Mouse (Mus musculus): ENCODE results near the gene B4galnt4.
A peak's percentile ranks its signal among the peaks of the same experiment; 100 is the strongest.

B4galnt4 gene

DNA sequence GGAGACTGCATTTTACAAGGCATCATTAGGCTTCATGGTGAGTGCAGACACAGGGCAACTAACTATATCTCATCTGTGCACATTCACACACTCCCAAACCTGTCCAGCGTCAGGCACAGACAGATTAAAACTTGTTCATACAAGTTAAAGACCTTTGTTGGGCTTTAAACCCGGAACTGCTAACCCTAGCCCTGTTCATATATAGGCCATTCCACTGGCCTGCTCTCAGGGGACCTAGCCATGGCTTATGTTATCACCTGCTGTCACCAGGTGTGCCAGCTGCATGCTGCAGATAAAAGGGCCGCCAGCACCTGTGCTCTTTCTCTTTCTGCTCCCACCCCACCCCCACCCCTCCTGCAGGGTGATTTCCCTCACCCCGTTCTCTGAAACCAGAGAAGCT, 18.4 kb upstream of the B4galnt4 start:
- DNase-seq, result no peak

DNA sequence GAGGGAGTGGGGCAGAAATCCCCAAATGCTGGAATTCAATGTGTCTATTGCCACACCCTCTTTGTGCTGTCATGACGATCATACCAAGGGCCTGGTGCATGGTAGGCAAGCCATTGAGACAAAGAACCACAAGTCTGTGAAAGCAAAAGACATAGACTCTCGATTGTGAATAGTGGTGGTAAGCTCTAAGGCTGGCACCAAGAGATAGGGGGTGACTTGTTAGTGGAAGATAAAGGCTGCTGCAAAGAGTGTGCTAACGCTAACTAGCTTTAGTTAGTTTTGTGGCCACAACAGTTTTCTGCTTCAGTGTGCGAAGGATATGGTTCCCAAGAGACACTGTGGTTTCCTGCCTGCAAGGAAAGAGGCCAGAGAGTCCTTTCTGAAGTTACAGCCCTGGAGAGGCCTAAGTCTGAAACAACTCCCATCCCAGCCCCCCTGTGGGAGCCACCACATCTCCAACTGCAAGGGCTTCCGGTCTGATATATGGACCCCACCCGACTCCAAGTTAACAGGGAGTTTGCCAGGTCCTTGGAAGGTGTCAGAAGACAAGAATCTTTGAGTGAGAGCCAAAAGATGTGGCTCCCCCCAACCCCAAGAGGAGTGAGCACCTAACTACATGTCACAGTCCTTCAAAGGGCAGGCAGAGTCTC, 13.8 kb upstream of the B4galnt4 start:
- peak; percentile 30 for DNase-seq

DNA sequence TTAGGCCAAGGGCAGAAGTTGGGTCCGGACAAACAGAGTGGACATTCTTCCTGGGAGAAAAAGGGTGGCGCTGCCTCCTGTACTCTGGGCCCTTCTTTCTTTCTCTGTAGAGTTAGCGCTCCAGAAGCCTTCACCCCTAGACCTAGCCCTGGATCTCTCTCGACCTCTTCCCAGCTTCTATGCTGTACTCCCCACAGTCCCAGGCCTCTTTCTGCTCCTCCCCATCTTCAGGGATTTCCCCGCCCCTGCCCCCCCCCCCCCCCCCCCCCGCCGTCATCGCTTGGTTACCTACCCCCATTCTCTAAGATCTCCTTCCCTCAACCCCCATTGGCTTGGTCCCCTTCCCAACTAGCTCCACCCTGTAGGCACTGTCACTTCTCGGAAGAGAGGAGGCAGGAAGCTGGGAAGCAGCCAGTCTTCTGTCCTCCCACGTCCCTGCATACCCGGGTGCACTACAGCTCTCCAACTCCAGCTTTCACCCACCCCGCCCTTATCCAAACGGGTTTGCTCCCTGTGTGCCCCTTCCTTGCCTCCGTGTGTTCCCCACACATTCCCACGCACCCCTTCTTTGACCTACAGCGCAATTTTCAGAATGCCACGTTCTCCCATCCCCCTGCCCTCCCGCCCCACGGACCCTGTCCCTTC, 13.2 kb upstream of the B4galnt4 start:
- peak; percentile 85 for DNase-seq

DNA sequence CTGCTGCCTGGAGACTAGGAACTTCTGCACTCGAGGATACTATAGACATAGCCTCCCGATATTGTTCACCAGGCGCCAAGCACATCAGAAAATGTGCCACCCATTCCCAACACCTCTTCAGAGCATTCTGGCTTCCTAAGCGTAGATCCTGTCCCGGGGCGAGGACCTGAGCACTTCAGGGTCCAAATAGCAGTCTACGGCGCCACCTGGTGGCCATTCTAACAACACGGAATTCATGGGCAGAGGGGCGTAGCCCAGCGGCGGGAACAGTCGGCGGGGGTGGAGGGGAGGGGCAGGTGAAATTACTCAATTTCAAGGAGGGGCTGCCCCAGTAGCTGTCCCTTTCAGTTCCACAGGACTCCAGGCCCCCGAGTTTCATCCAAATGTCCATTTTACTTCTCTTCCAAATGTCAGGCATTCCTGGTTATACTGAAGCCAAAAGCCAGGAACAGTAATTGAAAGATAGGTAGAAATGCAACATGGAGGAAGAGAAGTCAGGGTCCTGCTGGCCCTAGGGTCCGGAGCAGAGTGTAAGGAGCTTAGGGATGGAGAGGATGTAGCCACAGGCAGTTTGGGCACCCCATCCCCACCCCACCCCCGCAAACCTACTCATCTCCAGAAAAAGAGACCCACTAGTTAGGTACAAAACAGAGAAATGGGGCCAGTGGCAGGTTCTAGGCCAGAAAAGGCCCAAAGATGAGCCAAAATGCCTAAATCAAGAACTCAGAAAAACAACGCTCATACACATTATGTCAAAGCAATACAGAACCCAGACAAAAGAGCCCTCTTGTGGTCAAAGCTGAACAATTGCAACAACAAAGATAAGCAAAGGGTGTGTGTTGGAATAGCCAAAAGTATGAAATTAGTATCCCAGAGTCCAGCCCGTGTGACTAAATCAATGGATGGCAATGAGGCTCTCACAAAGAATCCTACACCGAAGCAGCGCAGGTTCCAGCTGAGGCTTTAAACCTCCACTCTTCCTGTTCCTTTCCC, 12.4 kb upstream of the B4galnt4 start:
- DNase-seq, result peak; percentile 97

DNA sequence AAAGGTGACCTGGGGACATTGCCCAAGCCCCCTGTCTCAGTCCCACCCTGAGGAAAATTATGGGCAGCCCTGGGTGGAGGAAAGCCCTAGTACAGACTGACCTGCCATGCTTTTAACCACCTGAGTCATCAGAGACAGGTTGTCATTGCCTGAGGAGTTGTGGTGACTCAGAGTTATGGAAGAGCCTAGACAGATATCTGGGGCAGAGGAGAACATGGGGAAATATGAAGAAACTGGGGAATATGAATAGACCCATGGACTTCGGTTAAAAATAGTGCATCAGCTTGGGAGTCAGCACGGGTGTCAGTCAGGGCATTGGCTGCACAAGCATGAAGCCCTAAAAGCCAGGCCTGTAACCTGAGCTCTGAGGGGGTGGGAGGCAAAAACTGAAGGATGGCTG, 11.6 kb upstream of the B4galnt4 start:
- no peak for DNase-seq

DNA sequence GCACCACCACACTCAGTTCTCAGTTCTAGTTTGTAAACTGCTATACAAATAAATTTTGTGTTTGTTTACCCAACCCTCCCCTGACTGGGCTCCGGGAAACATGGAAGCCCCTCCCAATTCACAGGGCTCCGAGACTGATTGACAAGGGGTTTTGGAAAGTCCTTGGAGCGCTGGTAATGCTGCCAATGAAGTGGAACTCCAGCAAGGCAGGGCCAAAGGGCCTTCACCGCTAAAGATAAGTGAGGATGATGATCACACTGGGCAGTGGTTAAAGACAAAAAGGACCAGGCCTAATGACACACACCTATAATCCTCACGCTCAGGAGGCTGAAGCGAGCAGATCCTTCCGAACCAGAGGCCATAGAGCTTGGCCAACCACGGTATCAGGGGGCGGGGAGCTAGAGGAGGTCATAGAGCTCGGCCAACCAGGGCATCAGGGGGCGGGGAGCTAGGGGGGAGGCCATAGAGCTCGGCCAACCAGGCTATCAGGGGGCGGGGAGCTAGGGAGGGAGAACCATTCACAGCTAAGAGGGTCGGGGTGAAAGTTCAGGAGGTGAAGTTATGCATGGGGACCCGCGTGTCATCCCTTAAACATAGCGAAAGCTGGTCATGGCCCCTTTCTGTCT, 9.7 kb upstream of the B4galnt4 start:
- DNase-seq, result no peak

DNA sequence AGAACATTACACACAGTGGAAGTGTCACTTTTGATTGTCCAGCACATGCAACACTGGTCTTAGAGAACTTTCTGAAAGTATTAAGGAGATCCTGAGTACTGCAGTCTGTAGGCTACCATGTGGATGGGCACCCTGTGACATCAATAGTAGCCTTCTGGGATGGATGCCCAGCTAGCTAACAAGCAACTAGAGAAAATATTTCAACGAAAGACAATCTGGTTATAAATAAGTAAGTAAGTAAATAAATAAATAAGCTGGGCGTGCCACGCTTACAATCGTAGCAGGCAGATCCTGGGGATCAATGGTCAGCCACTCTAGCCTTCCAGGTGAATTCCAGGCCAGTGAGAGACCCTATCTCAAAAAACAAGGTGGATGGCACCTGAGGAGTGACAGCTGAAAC, 8.9 kb upstream of the B4galnt4 start:
- DNase-seq, result no peak

DNA sequence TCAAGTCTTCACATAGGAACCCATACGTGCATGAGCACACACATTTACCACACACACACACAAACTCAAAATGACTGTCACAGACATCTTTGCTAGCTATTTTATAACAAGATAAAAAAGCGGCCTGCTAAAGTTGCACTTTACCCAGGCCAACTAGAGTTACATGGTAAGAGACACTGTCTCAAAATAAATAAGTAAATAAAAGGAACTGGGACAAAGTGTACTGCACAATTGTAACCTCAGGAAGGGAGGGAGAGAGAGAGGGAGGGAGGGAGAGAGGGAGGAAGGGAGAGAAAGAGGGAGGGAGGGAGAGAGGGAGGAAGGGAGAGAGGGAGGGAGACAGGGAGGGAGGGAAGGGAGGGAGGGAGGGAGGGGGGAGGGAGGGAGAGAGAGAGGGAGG, 8.5 kb upstream of the B4galnt4 start:
- DNase-seq, result no peak

DNA sequence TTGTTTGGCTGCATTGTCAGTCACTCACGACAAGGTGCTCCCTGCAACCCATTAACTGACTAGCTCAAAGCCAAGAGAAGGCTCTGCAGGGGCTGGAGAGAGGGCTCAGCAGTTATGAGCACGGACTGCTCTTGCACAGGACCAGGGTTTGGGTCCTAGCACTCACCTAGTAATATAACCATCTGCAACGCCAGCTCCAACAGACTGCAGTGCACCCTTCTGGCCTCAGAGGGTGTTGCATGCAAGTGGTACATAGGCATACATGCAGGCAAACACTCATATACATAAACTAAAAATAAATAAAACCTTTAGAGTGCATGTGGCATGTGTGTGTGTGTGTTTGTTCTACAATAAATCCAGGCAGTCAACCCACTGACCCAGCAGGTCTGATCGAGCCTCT, 5.1 kb upstream of the B4galnt4 start:
- no peak for DNase-seq

DNA sequence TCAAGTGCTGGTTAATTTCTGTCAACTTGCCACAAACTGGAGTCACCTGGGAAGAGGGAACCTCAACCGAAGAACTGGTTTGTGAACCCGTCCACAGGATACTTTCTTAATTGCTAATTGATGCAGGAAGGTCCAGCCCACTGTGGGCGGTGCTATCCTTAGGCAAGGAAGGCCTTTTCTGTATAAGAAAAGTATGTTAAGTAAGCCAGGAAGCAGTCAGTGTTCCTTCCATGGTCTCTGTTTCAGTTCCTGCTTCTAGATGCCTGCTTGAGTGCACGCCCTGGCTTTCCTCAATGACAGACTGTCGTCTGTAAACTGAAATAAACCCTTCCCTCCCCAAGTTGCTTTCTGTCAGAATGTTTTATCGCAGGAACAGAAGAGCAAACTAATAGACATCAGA, 3.9 kb upstream of the B4galnt4 start:
- DNase-seq, result no peak

DNA sequence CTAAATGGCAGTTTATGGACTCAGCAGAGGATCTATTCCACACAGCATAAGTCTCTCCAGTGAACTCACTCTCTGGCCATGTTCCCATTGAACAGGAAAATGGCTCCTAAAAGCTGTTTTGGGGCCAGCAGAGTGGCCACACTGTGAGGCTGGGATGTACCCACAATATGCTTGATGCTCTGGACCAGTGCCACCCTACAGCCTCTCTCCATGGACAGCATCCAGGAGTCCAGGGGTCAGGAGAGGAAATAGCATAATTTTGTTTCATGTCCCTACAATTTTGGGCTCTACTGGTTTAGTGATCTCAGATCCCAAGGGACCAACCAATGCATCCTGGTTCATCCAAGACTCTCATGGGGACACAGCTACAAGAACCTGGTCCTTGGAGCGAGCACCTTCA, 3.4 kb upstream of the B4galnt4 start:
- DNase-seq, result no peak

DNA sequence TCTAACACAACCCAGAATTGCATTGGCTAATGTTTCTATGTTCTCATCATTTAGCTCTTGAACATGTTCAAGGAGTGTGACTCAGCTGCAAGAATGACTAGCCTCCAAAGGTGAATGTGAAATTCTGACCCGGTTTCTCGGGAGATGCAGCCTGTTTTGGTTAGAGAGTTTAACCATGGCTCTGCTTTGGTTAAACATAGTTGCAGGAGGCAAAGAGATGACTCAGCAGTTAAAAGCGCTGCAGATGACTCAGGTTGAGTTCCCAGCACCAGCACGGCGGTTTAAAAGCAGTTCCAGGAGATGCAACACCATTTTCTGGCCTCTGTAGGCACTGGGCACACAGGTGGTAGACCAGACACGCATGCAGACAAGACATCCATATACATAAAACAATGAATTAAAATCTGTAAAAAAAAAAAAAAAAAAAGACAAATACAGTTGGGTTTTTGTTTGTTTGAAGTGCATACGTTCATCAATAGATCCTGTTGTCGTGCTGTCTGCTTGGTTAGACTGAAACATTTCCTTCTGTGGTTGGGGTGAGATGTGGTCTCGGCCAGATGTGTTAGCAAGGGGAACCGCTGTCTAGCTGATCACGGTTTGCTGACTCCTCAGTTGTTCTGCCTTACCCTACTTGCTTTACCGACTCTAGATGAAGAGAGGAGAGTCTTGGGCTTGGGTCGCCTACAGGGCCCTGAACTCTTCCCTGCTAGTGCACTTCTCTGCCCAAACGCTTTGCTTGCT, 2.1 kb upstream of the B4galnt4 start:
- no peak for DNase-seq

DNA sequence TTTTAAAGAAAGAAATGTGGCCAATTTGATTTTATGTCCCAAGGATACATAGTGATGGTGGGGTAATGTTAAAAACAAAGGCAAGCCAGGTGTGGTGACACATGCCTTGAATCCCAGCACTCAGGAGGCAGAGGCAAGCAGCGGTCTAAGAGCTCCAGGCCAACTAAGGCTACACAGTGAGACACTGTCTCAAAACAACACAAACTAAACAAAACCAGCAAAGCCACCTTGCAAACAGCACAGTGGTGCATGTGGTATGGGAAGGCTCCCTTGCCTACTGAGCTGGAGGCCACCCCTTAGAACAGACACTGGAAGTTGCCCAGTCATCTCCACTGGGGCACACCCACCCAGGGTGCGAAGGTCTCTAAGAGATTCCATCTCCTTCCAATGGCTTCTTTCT, 975 bp upstream of the B4galnt4 start:
- DNase-seq, result no peak

DNA sequence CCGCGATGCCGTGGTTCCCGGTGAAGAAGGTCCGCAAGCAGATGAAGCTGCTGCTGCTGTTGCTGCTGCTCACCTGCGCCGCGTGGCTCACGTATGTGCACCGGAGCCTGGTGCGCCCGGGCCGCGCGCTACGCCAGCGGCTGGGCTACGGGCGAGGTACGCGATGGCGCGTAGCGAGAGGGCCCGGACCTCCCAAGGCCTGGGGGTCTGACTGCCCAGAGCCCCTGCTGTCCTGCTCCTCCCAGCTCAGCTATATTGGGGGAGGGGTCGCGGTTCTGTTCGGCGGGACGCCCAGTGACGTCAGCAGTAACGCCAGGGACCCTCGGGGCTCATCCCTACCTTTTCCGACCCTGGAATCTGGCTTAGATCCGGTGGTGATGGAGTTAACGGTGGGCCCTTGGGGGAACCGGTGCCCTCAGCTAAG, 377 bp downstream of the B4galnt4 start:
- DNase-seq, result no peak

DNA sequence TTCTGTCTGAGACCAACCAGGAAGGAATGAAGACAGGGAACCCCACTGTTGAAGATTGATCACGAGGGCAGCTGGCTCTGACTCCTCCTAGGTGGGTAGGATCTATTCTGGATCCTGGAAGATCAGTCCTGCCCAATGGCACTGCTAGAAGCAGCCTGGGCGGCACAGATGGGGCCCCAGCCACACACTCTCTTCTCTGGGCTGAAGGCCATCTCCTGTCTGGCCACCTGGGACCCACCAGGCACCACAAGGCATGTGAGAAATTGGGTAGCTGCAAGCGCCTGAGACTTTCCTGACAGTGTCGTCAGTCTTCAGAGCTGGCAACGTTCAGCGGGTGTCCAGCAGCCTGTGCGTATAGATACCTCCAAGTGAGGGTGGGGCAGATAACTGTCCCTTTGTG, 1.6 kb downstream of the B4galnt4 start:
- no peak for DNase-seq

DNA sequence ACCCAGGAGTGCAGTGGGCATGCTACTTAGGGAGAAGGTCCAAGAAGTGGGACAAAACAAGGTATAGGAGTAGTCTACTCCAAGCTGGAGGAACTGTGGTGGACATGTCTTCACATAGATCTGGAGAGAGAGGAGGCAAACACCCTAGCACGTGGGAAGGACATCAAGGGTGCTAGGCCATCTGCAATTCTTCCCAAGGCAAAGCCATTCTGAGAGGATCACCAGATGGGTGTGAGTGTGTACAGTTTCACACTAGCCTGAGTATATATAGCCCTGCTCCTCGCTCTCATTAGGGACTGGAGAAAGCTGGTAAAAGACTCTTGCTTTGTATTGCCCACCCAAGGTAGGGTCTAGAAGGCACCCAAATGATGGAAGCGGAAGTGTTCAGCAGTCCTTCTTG, 2.4 kb downstream of the B4galnt4 start:
- DNase-seq, result no peak

DNA sequence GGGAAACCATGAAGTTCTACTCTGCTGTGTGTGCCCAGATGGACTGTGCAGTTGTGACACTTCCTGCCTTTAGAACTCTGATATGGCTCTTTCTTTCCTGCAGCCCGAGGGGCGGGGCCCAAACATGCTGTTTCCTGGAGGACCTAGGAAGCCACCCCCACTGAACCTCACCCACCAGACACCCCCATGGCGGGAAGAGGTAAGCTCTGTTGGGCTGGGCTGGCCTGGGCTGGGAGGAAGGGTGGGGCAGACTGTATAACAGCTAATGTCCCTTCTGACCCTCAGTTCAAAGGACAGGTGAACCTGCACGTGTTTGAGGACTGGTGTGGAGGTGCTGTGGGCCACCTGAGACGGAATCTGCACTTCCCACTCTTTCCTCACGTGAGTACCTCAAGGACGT, 3.3 kb downstream of the B4galnt4 start:
- DNase-seq, result peak; percentile 19

DNA sequence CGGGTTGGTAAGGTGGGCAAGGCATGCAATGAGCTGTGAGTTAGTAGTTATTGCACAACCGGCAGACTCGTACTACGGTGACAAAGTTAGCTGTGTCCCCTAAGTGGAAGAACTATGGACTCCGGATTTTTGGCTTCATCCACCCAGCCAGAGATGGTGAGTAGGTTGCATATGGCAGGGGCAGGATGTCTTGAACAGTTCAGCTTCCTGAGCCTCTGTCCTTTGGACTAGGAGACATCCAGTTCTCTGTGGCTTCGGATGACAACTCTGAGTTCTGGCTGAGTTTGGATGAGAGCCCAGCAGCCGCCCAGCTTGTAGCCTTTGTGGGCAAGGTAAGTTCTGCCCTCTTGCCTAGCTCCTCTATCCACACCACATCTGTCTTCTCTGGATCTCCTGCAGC, 3.7 kb downstream of the B4galnt4 start:
- DNase-seq, result no peak

DNA sequence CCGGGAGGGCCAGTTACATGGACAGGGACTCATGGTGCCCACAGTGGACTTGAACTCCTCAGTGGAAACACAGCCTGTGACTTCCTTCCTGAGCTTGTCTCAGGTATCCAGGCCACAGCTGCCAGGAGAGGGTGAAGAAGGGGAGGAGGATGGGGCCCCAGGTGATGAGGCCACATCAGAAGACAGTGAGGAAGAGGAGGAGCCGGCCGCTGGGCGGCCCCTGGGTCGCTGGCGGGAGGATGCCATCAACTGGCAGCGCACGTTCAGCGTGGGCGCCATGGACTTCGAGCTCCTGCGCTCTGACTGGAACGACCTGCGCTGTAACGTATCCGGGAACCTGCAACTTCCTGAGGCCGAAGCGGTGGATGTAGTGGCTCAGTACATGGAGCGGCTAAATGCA, 7.4 kb downstream of the B4galnt4 start:
- DNase-seq, result no peak

DNA sequence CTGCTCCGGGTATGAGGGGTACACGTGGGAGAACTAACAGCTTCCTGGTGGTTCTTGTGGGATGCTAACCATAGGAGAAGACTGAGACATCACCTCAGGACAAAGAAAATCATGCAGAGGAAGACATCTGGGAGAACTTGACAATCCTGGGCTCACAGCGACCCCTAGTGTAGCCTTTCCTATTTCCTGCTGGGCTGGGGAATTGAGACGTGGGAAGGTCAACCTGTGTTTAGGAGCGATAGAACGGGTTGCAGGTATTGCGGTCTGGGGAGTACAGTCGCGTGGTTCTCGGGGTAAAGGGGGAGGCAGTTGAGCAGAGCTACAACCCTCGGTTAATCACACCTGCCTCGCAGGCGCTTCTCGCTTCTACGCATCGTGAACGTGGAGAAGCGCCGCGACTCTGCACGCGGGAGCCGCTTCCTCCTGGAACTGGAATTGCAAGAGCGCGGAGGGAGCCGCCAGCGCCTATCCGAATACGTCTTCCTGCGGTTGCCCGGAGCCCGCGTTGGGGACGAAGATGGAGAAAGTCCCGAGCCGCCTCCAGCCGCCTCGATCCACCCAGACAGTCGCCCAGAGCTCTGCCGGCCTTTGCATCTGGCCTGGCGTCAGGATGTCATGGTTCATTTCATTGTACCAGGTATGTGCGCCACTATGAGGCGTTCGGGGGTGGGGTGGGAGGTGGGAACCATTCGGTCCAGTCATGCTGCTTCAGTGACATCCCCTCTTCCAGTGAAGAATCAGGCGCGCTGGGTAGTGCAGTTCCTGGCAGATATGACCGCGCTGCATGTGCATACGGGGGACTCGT, 9.4 kb downstream of the B4galnt4 start:
- DNase-seq, result peak; percentile 87

DNA sequence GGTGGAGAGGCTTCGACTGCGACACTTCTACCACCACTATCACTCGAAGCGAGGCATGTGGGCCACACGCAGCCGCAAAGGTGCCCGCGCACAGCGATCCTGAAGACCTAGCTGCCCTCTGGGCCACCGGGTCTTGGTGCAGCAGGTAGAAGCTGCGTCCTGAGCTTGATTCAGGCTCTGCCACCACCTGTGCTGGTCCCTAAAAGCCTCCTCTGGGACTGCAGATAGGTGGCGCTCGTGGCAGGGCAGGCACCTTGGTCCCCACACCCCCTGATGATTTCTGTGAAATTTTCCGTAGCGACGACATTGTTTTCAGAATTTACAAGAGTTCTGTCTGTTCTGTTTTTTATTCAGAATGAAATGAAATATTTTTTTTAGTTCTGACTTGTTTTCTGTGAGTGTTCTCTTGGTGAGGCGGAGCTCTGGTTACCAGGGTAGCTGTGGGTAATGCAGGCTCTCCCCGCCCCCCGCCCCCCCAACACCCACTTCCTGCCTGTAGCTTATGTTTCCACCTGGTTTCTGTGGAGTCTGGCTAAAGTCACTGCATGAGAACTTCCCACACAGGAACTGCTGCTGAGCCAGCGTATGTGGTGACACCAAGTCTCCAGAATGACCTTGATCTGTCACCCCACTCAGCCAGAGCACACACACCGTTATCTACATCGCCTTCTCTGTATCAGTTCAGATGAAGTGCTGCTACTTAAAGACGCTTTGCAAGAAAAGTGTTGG, 11.3 kb downstream of the B4galnt4 start:
- DNase-seq, result peak; percentile 43
